Mouse (Mus musculus): ENCODE measurements around the gene Epha4.
A peak's percentile ranks its signal among the peaks of the same experiment; 100 is the strongest.

Epha4 gene

DNA sequence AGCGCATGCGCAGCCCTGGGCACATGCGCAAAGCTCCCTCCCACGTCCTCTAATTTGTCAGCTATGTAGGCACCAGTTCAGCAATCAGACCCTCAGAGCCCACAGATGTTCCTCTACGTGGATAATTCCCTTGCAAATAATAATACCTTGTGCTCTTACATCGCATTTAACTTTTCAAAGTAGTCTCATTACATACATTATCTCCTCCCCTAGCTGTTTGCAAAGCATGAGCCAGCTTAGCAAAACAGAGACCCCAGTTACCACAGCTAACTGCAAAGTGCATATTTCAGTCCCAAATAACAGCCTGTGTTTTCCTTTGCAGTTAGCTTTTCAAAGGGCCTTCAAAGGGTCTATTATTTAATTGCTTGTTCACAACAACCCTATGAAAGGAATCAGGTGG lies 123.3 kb downstream of the Epha4 start:
- DNase-seq = no peak

DNA sequence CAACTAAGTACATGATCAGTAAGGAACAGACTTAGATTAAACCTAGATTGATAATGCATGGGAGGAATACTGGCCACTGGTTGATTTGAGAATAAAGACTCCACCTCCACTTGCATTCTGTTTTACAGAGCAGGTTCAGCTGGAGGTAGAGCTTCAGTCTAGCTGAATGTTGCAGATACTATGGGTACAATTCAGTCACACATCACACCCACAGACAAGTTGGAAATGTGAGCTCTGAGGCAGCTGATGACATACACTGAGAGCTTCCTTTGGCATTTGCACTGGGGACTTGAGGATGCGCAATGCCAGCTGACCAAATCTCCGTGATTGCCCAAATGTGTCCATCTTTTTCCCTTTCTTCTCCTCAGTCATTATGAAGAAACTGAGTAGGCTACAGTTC lies 125.8 kb downstream of the Epha4 start:
- DNase-seq = no peak

DNA sequence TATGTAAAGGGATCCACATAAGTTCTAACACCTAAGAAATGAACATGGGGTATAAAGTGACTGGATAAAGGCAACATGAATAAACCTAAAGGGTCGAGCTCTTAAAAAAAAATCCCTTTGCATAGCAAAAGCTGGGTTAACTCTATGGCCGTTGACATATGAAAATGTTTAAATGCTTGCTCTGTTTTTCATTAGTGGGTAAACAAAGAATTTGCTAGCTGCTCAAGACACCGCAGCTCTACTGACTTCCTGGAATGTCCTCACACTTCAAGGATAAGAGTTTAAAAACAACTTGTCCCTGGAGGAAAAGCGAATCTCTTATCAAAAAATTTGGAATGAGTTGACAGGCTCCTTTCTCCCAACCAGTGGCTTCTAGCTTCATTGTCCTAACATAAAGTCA lies 126.3 kb downstream of the Epha4 start:
- DNase-seq = no peak

DNA sequence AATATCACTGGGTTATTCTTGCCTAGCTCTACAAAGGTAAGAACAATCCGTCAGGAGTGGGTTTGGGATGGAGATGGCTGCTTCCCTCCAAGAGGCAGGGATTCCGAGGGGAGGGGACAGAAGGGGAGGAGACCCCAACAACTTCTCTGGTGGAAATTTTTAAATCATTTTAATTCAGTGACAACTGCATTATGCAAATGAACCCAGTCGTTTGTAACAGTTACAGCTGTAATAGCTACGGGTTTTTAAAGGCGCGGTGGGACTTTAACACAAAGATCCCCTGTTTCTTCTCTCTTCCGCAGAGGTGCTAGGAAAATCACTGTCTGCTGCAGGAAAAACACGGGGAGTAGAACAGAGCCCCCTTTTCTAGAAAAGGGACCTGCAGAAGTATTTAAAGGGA lies 129.3 kb downstream of the Epha4 start:
- no peak for DNase-seq

DNA sequence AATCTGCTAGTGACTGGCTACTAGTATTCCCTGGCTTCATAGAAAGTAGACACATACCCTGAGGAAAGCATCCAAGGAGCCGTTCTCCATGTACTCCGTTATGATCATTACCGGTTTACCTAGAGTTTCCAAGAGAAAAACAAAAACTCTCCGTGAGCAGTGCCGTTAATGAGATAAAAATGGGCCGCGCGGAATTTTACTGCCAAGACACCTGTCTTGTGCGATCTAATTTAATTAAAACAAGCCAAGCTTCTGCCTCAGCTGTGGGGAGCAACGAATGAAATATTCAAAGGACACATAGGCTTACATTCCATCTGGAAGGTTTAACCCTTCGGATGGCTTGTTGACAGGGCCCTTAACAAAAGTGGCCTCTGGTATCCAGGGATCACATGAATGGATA lies 131.4 kb downstream of the Epha4 start:
- DNase-seq = no peak

DNA sequence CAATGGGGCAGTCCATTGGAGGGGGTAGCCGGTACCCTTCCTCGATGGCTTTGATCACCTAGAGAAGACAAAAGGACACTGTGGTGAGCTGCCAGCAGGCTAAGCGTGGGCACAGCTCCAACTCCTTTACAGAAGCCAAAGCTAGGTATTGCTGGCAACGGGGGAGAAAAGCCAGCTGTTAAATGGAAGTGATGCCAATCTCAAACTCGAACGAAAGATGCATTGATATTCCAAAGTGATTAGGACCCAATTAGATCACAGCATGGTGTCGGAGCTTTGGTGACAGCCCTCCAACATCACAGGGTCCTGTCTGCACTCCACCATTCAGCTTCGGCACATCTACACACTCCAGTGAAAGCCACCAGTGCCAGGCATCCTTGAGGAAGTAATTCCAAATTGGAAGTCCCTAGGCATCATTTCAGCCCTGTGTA lies 137.3 kb downstream of the Epha4 start:
- no peak for DNase-seq

DNA sequence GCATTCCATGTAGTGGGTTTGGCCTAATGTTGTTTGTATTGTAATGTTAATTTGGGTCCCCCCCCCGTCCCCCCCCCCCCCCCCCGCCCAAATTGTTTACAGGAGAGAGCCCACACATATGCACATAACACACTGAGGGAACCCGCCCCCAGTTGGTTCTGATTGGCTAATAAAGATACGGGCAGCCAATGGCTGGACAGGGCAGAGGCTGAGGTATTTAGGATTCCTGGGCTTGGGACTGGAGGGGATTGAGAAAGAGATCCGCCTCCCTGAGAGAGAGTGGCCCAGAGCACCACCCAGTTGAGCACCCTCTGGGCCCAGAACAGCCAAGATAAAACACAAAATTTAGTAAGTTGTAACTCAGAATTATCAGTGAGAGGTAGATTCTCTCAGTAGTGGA lies 140.8 kb downstream of the Epha4 start:
- no peak for DNase-seq

DNA sequence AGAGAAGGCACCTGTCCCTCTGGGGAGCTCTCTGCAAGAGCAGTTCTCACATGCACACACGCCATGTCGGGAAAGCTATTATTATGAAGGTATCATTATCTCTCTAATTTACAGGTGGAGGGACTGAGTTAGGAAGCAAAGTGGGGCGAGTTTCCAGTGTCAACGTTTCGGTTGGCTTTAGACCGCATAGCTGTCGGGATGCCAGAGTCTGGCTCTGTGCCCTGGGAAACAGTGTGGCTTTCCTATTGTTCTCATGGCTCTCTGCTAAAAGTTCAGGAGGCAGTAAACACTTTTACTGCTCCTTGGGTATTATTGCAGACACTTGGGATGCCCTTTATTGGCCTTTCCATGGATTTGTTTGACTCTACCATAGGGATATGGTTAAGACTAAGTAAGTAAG lies 144.0 kb downstream of the Epha4 start:
- peak; percentile 11 for DNase-seq

DNA sequence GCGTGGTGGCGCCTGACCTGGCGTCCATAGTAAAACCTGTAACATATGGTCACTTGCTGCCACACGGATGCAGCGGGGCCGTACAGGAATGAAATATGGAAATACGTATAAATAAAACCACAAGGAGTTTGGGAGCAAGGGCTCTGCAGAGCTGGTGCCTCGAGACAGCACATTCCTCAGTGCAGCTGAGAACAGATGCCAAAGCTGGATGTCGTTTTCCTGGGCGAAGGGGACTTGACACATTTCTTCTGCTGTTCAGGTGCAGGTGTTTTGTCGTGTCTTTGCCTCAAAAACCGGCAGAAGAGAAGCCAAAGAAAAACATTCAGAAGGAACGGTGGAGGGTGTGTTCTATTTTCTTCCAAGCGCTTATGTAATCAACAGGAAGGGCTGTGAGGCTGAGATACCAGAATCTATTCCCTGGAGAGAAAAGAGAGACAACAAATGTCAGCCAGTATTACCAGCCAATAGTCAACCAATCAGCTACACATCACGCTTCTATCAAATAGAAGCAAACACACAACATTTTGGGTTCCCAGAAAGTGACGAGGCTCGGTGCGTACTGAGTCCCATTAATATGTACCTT lies 145.5 kb downstream of the Epha4 start:
- no peak for DNase-seq

DNA sequence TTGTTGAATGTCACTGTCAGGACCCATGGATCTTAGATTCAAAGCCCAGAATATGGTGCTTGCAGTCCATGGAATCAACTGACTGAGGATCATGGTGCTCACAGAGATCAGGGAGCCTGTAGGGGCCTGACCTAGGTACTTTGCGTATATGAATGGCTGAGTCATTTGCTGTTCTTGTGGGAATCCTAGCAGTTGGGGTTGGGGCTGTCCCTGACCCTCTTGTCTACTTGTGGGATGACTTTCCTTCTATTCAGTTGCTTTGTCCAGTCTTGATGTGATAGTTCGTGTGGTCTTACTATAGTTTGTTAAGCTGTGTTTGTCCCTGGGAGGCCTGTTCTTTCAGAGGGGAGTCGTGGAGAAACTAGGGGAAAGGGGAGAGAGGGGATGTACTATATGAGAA lies 149.0 kb downstream of the Epha4 start:
- no peak for DNase-seq

DNA sequence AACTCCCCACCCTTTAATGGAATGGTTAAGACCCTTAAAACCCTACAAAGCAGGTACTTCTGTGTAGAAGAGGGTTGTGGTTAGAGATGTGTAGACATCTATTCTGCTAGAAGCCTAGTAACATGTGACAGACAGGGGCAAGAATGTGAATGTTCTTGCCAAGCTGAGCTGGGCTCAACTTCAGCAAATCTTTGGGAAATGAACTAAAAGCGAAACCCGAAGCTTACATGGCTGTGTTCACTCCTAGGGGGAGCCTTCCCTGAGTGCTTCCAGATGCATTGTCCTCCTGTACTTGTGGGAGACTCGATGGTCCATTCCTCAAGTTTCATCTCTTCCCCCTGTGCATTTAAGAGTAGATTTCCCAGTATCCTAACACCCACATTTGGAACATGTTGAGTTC lies 150.3 kb downstream of the Epha4 start:
- peak; percentile 8 for DNase-seq

DNA sequence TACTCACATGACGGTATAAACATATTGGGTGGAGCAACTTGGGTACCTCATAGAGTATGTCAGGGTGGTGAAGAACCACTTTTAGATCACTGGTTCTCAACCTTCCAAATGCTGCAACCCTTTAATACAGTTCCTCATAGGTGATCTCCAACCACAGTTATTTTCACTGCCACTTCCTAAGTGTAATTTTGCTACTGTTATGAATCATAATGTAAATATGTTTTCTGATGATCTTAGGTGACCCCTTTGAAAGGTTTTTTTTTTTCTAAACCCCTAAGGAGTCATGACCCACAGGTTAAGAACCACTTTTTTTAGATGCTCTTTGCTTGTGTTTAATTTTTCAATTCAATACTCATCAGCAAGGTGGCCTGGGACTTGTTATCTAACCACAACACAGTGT lies 151.0 kb downstream of the Epha4 start:
- no peak for DNase-seq

DNA sequence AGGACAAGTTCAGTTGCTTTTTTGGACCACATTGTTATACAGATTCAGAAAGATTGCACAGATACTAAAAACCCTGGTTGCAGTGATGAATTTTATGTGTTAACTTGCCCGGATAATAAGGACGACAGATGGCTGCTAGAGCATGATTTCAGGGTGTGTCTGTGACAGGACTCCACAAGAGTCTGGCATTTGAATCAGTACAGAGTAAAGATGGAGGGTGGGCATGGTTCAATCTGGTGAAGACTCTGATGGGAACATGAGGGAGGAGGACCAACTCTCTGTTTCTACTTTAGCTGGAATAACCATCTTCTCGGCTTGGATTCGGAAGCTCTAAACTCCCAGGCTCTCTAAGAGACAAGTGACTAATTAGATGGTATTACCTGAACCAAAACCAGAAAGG lies 168.4 kb downstream of the Epha4 start:
- DNase-seq = no peak

DNA sequence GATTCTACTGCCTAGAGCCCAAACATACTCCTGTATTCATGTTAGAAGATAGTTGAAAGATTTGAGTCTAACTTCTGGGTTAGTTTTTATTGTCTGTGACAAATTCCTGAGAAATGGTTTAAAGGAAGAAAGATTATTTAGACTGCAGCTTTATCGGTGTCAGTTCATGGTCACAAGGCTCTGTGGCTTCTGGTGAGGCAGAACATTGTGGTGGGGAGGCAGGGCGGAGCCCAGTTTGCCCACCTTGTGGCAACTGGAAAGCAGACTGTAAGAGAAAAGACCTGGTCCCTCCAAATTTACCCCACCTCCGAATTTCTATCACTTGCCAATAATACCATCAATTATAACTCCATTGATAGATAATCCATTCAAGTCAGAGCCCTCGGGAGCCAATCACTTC lies 171.1 kb downstream of the Epha4 start:
- DNase-seq = no peak

DNA sequence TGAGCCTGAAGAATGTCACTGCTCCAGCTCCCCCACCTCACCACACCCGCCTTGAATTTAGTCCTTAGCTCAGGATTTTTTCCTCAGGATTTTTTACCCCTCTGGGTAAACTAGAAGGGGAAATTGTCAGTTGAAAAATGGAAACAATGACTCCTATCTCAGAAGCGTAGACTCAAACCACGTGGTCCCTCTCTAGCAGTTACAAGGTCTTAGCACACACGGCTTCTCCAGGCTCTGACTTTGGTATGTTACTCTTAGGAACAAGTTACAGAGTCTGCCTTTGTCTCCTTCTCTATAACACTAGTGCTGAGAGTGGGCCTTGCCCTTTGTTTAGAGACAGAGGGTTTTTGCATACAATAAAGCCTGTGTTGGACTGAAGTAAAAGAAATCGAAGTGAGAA lies 175.2 kb downstream of the Epha4 start:
- no peak for DNase-seq

DNA sequence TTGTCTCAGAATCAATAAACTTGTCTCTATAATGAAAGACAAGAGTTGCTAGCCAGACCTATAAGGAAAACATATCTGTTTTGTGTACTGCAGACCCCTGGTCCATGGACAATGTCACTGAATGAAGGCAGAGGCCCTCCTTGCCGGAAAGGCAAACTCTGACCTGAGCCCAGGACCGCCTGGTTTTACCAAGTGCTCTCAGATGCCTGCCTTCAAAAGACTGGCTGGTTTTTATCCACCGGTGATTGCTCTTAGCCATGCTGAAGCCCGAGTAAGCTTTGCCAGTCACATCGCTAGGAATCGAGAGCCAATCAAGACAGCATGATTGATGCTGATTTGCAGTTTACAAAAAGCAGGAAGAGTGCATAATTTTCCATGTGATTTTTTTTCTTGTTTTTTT lies 176.5 kb downstream of the Epha4 start:
- DNase-seq = no peak

DNA sequence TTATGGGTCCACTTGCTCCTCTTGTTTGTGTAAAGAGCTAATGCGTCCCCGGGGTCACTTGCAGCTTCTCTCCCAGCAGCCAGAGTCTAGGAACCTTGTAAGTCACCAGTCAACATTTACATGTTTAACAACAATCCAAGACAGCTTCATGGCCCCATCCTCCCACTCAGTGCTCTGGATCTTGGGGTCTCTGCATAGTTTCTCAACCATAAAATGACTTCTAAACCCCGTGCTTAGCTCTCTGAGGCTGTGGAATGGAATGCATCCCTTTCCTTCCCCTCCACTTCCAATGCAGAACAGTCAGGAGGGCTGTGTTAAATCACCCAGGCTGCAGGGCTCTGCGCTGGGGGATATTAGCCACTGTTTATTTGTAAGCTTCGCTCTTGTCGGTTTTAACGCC lies 178.0 kb downstream of the Epha4 start:
- DNase-seq = no peak

DNA sequence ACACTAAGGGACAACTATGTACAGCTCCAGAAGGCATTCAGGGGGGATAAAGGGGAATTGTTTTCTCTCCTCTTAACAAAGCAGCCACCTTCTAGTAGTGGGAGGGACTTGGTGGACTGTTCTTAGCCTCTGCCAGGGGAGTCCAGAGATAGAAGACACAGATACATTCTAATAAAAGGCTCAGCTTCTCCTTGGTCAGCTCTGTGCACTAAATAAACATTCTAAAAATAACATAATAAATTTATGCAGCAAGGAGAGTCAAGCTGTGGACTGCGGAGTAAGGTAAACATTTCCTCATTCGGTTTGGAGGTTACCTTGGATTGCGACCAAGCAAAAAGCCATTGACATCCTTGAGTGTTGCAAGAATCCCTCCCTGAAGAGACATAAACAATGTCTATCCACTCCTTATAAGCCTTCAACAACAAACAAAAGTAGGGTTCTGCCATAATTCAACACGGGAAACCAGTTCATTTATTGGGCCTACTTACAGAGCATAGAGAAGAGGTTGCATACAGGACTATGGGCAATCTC lies 196.2 kb downstream of the Epha4 start:
- no peak for DNase-seq

All from lung, postnatal 10 days (tissue).